Mouse (Mus musculus): ENCODE data around the gene Fgfr2. TPM values are rescaled to one million over a fixed set of nuclear protein-coding genes. Genes with fewer than 3 reads are reported as not detected.
"Not testable (repeated sequence)": the region's sequence is repeated elsewhere in the genome, so short reads cannot be mapped to it uniquely, and the experiment has no call there.

The Fgfr2 gene
- polyA plus RNA-seq, 1 experiment = 14.8 TPM

DNA sequence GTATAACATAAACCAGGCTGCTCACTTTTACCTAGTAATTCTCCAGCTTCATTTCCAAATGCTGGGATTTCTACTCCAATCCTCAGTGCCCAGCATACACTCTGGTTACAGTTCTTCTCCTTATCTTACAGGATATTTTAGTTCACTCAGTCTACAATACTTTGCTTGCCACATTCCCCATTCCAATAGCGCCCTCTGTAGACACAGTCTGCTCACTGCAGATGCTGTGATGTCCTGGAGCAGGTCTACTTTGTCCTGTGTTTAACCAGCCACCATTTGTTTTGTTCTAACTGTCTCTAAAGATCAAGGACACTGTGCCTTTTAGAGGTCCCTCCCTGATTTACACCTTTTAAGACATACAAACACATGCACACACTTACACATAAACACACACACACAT lies 2055.0 kb downstream of the Fgfr2 start:
- H3K4me3 ChIP-seq (ENCODE audit: insufficient read depth, low read depth, low read length); H3K4me1 ChIP-seq (ENCODE audit: control insufficient read depth, insufficient read depth, low read length); H3K27ac ChIP-seq (ENCODE audit: insufficient read depth, low read depth, low read length); DNase-seq; H3K27me3 ChIP-seq (replicated peaks; ENCODE audit: control insufficient read depth, insufficient read depth, low read length); H3K36me3 ChIP-seq (ENCODE audit: control insufficient read depth, insufficient read depth, low read length): not testable (repeated sequence)
- WGBS = 0% methylated on average over 1 of the region's 1 CpGs
- peak; percentile 17; the same call in 1 of the 2 replicates for TF ChIP-seq CTCF (conservative IDR thresholded peaks at IDR 0.05; ENCODE audit: insufficient read depth, insufficient read length, low read depth, low read length)

DNA sequence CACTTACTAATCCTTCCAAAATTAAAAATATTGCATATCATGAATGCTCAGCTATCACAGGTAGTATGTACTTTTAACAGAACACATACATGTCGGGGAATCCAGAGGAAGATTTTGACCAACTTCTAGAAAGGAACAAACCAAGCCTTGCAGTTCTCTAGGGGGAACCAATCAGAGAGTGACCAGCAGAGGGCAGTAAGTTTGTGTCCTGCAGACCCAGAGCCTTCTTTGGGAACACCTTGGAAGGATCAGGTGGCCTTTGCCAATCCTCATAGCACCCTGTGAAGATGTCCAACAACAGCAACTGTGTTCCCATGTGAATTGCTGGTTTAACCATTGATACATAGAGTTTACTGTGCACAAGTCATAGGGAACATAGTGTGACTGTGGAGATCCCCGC lies 2060.6 kb downstream of the Fgfr2 start:
- H3K4me1 ChIP-seq (ENCODE audit: control insufficient read depth, insufficient read depth, low read length) = no peaks in the 10 kb centered on the region
- WGBS = 85% methylated on average over 2 of the region's 2 CpGs
- no peak overlapping the region for H3K4me3 ChIP-seq (ENCODE audit: insufficient read depth, low read depth, low read length)
- H3K27me3 ChIP-seq (replicated peaks; ENCODE audit: control insufficient read depth, insufficient read depth, low read length) = no peaks in the 10 kb centered on the region
- TF ChIP-seq CTCF (conservative IDR thresholded peaks at IDR 0.05; ENCODE audit: insufficient read depth, insufficient read length, low read depth, low read length) (no peak), POLR2A (IDR thresholded peaks at IDR 0.05; ENCODE audit: low read depth, low read length) (no peak)
- no peak for DNase-seq
- H3K36me3 ChIP-seq (ENCODE audit: control insufficient read depth, insufficient read depth, low read length) = no peaks in the 10 kb centered on the region
- no peak overlapping the region for H3K27ac ChIP-seq (ENCODE audit: insufficient read depth, low read depth, low read length)

DNA sequence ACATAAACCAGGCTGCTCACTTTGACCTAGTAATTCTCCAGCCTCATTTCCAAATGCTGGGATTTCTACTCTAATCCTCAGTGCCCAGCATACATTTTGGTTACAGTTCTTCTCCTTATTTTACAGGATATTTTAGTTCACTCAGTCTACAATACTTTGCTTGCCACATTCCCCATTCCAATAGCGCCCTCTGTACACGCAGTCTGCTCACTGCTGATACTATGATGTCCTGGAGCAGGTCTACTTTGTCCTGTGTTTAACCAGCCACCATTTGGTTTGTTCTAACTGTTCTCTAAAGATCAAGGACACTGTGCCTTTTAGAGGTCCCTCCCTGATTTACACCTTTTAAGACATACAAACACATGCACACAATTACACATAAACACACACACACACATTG lies 2063.3 kb downstream of the Fgfr2 start:
- not testable (repeated sequence) for H3K27ac ChIP-seq (ENCODE audit: insufficient read depth, low read depth, low read length); DNase-seq
- 76% methylated on average over 2 of the region's 2 CpGs for WGBS

DNA sequence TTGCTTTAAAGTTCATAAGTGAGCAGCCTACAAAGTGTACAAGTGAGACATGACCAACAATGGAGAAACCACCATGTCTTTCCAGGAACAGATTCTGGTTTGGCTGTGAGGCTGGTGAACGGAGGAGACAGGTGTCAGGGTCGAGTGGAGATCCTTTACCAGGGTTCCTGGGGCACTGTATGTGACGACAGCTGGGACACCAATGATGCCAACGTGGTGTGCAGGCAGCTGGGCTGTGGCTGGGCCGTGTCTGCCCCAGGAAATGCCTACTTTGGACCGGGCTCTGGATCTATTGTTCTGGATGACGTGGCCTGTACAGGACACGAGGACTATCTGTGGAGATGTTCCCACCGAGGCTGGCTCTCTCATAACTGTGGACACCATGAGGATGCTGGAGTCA lies 2065.2 kb downstream of the Fgfr2 start:
- H3K4me3 ChIP-seq (ENCODE audit: insufficient read depth, low read depth, low read length); H3K27me3 ChIP-seq (replicated peaks; ENCODE audit: control insufficient read depth, insufficient read depth, low read length); H3K4me1 ChIP-seq (ENCODE audit: control insufficient read depth, insufficient read depth, low read length); H3K27ac ChIP-seq (ENCODE audit: insufficient read depth, low read depth, low read length); H3K36me3 ChIP-seq (ENCODE audit: control insufficient read depth, insufficient read depth, low read length); DNase-seq: not testable (repeated sequence)
- WGBS = 80% methylated on average over 9 of the region's 9 CpGs

More for the DNA sequence above, 2063.3 kb downstream of the Fgfr2 start:
- H3K4me1 ChIP-seq (ENCODE audit: control insufficient read depth, insufficient read depth, low read length); H3K36me3 ChIP-seq (ENCODE audit: control insufficient read depth, insufficient read depth, low read length); H3K4me3 ChIP-seq (ENCODE audit: insufficient read depth, low read depth, low read length); H3K27me3 ChIP-seq (replicated peaks; ENCODE audit: control insufficient read depth, insufficient read depth, low read length): not testable (repeated sequence)
- TF ChIP-seq CTCF (conservative IDR thresholded peaks at IDR 0.05; ENCODE audit: insufficient read depth, insufficient read length, low read depth, low read length) = 0 out of 2 replicates have a peak, but pooled peaks have one; percentile 6

DNA sequence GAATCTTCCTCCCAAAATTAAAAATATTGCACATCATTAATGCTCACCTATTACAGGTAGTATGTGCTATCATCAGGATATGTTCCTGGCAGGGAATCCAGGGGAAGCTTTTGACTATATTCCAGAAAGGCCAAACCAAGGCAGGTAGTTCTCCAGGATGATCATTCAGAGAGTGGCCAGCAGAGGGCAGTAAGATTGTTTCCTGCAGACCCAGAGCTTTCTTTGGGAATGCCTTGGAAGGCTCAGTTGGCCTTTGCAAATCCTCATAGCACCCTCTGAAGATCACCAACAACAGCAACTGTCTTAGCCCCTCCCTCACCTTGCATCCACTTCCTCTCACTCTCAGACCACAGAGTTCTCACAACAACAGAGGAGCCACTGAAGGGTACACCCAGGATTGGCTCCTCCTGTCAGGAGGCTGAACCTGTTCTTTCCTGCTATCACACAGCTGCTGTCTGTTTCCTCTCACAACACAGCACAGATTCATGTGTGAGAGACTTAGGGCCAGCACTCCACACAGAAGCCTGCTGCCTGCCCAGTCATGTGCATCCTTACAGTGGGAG lies 2068.3 kb downstream of the Fgfr2 start:
- Histone ChIP-seq H3K27me3 (replicated peaks; ENCODE audit: control insufficient read depth, insufficient read depth, low read length) (no peaks in the 10 kb centered on the region), H3K4me3 (ENCODE audit: insufficient read depth, low read depth, low read length) (no peak overlapping the region), H3K36me3 (ENCODE audit: control insufficient read depth, insufficient read depth, low read length) (no peaks in the 10 kb centered on the region), H3K4me1 (ENCODE audit: control insufficient read depth, insufficient read depth, low read length) (no peaks in the 10 kb centered on the region), H3K27ac (ENCODE audit: insufficient read depth, low read depth, low read length) (no peak overlapping the region)
- no peak for TF ChIP-seq POLR2A (IDR thresholded peaks at IDR 0.05; ENCODE audit: low read depth, low read length)
- peak; percentile 43 for TF ChIP-seq CTCF (conservative IDR thresholded peaks at IDR 0.05; ENCODE audit: insufficient read depth, insufficient read length, low read depth, low read length)
- no peak for DNase-seq

DNA sequence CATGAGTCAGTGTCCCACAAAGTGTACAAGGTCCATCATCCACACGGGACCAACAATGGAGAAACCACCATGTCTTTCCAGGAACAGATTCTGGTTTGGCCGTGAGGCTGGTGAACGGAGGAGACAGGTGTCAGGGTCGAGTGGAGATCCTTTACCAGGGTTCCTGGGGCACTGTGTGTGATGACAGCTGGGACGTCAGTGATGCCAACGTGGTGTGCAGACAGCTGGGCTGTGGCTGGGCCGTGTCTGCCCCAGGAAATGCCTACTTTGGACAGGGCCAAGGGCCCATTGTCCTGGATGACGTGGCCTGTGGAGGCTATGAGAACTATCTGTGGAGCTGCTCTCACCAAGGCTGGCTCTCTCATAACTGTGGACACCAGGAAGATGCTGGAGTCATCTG lies 2073.3 kb downstream of the Fgfr2 start:
- H3K4me3 ChIP-seq (ENCODE audit: insufficient read depth, low read depth, low read length); H3K27ac ChIP-seq (ENCODE audit: insufficient read depth, low read depth, low read length); DNase-seq; H3K4me1 ChIP-seq (ENCODE audit: control insufficient read depth, insufficient read depth, low read length); H3K27me3 ChIP-seq (replicated peaks; ENCODE audit: control insufficient read depth, insufficient read depth, low read length); H3K36me3 ChIP-seq (ENCODE audit: control insufficient read depth, insufficient read depth, low read length): not testable (repeated sequence)
- 81% methylated on average over 8 of the region's 8 CpGs for WGBS

DNA sequence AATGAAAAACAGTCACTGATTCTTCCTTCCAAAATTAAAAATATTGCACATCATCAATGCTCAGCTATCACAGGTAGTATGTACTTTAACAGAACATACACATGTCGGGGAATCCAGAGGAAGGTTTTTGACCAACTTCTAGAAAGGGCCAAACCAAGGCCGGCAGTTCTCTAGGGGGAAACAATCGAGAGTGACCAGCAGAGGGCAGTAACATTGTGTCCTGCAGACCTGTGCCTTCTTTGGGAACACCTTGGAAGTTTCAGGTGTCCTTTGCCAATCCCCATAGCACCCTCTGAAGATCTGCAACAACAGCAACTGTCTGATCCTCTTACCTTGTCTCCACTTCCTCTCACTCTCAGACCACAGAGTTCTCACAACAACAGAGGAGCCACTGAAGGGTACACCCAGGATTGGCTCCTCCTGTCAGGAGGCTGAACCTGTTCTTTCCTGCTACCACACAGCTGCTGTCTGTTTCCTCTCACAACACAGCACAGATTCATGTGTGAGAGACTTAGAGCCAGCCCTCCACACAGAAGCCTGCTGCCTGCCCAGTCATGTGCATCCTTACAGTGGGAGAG lies 2077.8 kb downstream of the Fgfr2 start:
- DNase-seq = peak; percentile 6
- H3K27ac ChIP-seq (ENCODE audit: insufficient read depth, low read depth, low read length); H3K27me3 ChIP-seq (replicated peaks; ENCODE audit: control insufficient read depth, insufficient read depth, low read length); H3K4me3 ChIP-seq (ENCODE audit: insufficient read depth, low read depth, low read length); H3K4me1 ChIP-seq (ENCODE audit: control insufficient read depth, insufficient read depth, low read length); H3K36me3 ChIP-seq (ENCODE audit: control insufficient read depth, insufficient read depth, low read length): not testable (repeated sequence)
- TF ChIP-seq CTCF (conservative IDR thresholded peaks at IDR 0.05; ENCODE audit: insufficient read depth, insufficient read length, low read depth, low read length) = peak; percentile 47
- 26% methylated on average over 3 of the region's 3 CpGs for WGBS

DNA sequence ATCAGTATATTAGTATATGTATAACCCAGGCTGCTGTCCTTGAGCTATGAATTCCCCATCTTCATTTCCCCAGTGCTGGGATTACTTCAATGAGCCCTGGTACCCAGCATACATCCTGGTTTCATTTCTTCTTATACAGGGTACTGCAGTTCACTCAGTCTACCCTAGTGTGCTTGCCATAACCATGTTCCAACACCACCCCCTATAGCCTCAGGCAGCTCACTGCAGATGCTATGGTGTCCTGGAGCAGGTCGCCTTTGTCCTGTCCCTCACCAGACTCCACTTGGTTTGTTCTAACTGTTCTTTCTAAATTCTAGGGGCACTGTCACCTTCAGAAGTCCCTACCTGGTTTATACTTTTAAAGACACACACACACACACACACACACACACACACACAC lies 2080.5 kb downstream of the Fgfr2 start:
- no peaks in the 10 kb centered on the region for H3K36me3 ChIP-seq (ENCODE audit: control insufficient read depth, insufficient read depth, low read length)
- 84% methylated on average over 1 of the region's 1 CpGs for WGBS
- H3K27ac ChIP-seq (ENCODE audit: insufficient read depth, low read depth, low read length) = no peak overlapping the region
- H3K27me3 ChIP-seq (replicated peaks; ENCODE audit: control insufficient read depth, insufficient read depth, low read length) = no peaks in the 10 kb centered on the region
- H3K4me3 ChIP-seq (ENCODE audit: insufficient read depth, low read depth, low read length) = no peak overlapping the region
- no peak for DNase-seq
- H3K4me1 ChIP-seq (ENCODE audit: control insufficient read depth, insufficient read depth, low read length) = no peaks in the 10 kb centered on the region
- TF ChIP-seq CTCF (conservative IDR thresholded peaks at IDR 0.05; ENCODE audit: insufficient read depth, insufficient read length, low read depth, low read length) (peak; percentile 41), POLR2A (IDR thresholded peaks at IDR 0.05; ENCODE audit: low read depth, low read length) (no peak)

DNA sequence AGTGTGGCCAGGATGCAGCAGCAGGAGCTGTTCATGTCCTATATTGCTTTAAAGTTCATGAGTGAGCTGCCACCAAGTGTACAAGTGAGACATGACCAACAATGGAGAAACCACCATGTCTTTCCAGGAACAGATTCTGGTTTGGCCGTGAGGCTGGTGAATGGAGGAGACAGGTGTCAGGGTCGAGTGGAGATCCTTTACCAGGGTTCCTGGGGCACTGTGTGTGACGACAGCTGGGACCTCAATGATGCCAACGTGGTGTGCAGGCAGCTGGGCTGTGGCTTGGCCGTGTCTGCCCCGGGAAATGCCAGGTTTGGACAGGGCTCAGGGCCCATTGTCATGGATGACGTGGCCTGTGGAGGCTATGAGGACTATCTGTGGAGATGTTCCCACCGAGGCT lies 2082.4 kb downstream of the Fgfr2 start:
- WGBS = 81% methylated on average over 8 of the region's 8 CpGs

More for the DNA sequence above, 2082.4 kb downstream of the Fgfr2 start:
- not testable (repeated sequence) for H3K36me3 ChIP-seq (ENCODE audit: control insufficient read depth, insufficient read depth, low read length); H3K4me1 ChIP-seq (ENCODE audit: control insufficient read depth, insufficient read depth, low read length); H3K27ac ChIP-seq (ENCODE audit: insufficient read depth, low read depth, low read length); DNase-seq; H3K4me3 ChIP-seq (ENCODE audit: insufficient read depth, low read depth, low read length); H3K27me3 ChIP-seq (replicated peaks; ENCODE audit: control insufficient read depth, insufficient read depth, low read length)

Measured in kidney, adult 2 months (tissue).